Mouse (Mus musculus): ENCODE measurements around the gene Gm17535. TPM values are rescaled to one million over a fixed set of nuclear protein-coding genes. Genes with fewer than 3 reads are reported as not detected.

The Gm17535 gene
- not detected for total RNA-seq (2023)

GRCm38 (mm10) chr9:3034299-3034698, at the start of gene Gm17535:
Gm17535 (plus strand) TSS chr9:3034599.

GRCm38 (mm10) chr9:3000445-3000972, 33.9 kb upstream of the Gm17535 start, which contains the start of gene Gm10722:
Gm10722 (plus strand) TSS chr9:3000922.

GRCm38 (mm10) chr9:3002794-3003396, 31.5 kb upstream of the Gm17535 start, which contains the start of gene Gm11168:
Gm11168 (plus strand) TSS chr9:3003346.

GRCm38 (mm10) chr9:3012733-3013279, 21.6 kb upstream of the Gm17535 start, which contains the start of gene Gm10721:
Gm10721 (plus strand) TSS chr9:3013140.

GRCm38 (mm10) chr9:3015354-3015753, 19.0 kb upstream of the Gm17535 start, which contains the start of gene Gm10720:
Gm10720 (plus strand) TSS chr9:3015654.

GRCm38 (mm10) chr9:3017108-3017507, 17.3 kb upstream of the Gm17535 start, which contains the start of gene Gm10719:
Gm10719 (plus strand) TSS chr9:3017408.

GRCm38 (mm10) chr9:3023312-3023984, 11.0 kb upstream of the Gm17535 start, which contains the start of gene Gm10718:
Gm10718 (plus strand) TSS chr9:3023547.

GRCm38 (mm10) chr9:3024912-3025467, 9.4 kb upstream of the Gm17535 start, which contains the start of gene Gm10717:
Gm10717 (plus strand) TSS chr9:3025417.

GRCm38 (mm10) chr9:3036577-3036976, 2.2 kb downstream of the Gm17535 start, which contains the start of gene Gm10715:
Gm10715 (plus strand) TSS chr9:3036877.

Other genes with a start within 250 kb of the Gm17535 start
- gene Gm10722, start 33.7 kb upstream of the Gm17535 start, total RNA-seq (2023), result not detected
- 1 to 10 TPM; 1.1 to 2.0 TPM for gene Gm11168, start 31.3 kb upstream of the Gm17535 start, total RNA-seq (2023)
- gene Gm10721, start 21.5 kb upstream of the Gm17535 start, total RNA-seq (2023), result 1 to 10 TPM; 1.1 to 1.7 TPM
- 1 to 10 TPM in 1 of 2 experiments, not detected in 1; 1.0 TPM for gene Gm10720, start 18.9 kb upstream of the Gm17535 start, total RNA-seq (2023)
- gene Gm10719, start 17.2 kb upstream of the Gm17535 start, total RNA-seq (2023), result 1 to 10 TPM; 1.2 to 1.8 TPM
- 1 to 10 TPM; 5.5 to 7.6 TPM for gene Gm10718, start 11.1 kb upstream of the Gm17535 start, total RNA-seq (2023)
- gene Gm10717, start 9.2 kb upstream of the Gm17535 start, total RNA-seq (2023), result 1 to 10 TPM in 1 of 2 experiments, not detected in 1; 1.0 TPM
- gene Gm10715, start 2.3 kb downstream of the Gm17535 start, total RNA-seq (2023), result not detected